Mouse (Mus musculus) kidney, embryonic 15.5 days (tissue): ENCODE data around the gene Naa15. TPM values are rescaled to one million over a fixed set of nuclear protein-coding genes. Genes with fewer than 3 reads are reported as not detected.
A peak's percentile ranks its signal among the peaks of the same experiment; 100 is the strongest.
"Not testable (repeated sequence)": the region's sequence is repeated elsewhere in the genome, so short reads cannot be mapped to it uniquely, and the experiment has no call there.

ENCODE experiments used
- ATAC-seq: fragments of 200-750 bp; cut with Nextera tagmentation; replicated peaks from 2 replicates; pipeline ENCODE4 v1.8.0; 2017; ENCODE audit warnings: moderate TSS enrichment; ENCODE audit not compliant: low FRiP score
- H3K27ac ChIP-seq: fragments of 300-500 bp; sonication (generic); 2 replicates; pipeline ENCODE4 v1.5.1; 2015; ENCODE audit warnings: mild to moderate bottlenecking, inconsistent platforms
- H3K27me3 ChIP-seq: fragments of 300-500 bp; sonication (generic); 2 replicates; pipeline ENCODE4 v1.6.1; 2015; ENCODE audit warnings: inconsistent platforms
- H3K36me3 ChIP-seq: fragments of 300-500 bp; sonication (generic); 2 replicates; pipeline ENCODE4 v1.6.1; 2015; ENCODE audit warnings: inconsistent platforms
- H3K4me1 ChIP-seq: fragments of 300-500 bp; sonication (generic); 2 replicates; pipeline ENCODE4 v1.6.1; 2015; ENCODE audit warnings: inconsistent platforms
- H3K4me2 ChIP-seq: fragments of 300-500 bp; sonication (generic); 2 replicates; pipeline ENCODE4 v1.6.1; 2015; ENCODE audit warnings: moderate library complexity, mild to moderate bottlenecking, inconsistent platforms
- H3K4me3 ChIP-seq: fragments of 300-500 bp; sonication (generic); replicated peaks from 2 replicates; pipeline ENCODE4 v1.5.1; 2015; ENCODE audit warnings: mild to moderate bottlenecking, inconsistent platforms
- H3K9ac ChIP-seq: fragments of 300-500 bp; sonication (generic); 2 replicates; pipeline ENCODE4 v1.6.1; 2015; ENCODE audit warnings: mild to moderate bottlenecking, inconsistent platforms
- H3K9me3 ChIP-seq: fragments of 300-500 bp; sonication (generic); replicated peaks from 2 replicates; pipeline ENCODE4 v1.6.1; 2016; ENCODE audit warnings: inconsistent platforms
- WGBS: fragments of 180-500 bp; shearing (Covaris S2); methylation state at CpG from one replicate; pipeline ENCODE4 v1.1.7; 2015; ENCODE audit warnings: mixed read lengths; 5-methylcytosine and 5-hydroxymethylcytosine counted together
- polyA plus RNA-seq: library from polyadenylated mRNA; unstranded; fragments of >200 nt; fragmentation: Nextera tagmentation; extraction: Ambion mirVana; gene quantifications from 2 replicates; pipeline ENCODE4 v1.2.1, GENCODE M21; 2015

The Naa15 gene
- polyA plus RNA-seq, 1 experiment from 2014 or later = 54.6 TPM

GRCm38 (mm10) chr3:51379786-51380659 is 34.9 kb upstream of the Naa15 start:
- H3K27me3 ChIP-seq = no peaks in the 10 kb centered on the region

GRCm38 (mm10) chr3:51380660-51381014 is 34.3 kb upstream of the Naa15 start:
- Histone ChIP-seq H3K4me1 (peaks cover 14% of the 10 kb centered on the region), H3K4me3 (no peak overlapping the region), H3K27me3 (no peaks in the 10 kb centered on the region), H3K9ac (no peak overlapping the region), H3K27ac (no peak overlapping the region), H3K4me2 (no peak overlapping the region), H3K36me3 (no peaks in the 10 kb centered on the region), H3K9me3 (no peaks in the 10 kb centered on the region)
- WGBS = 79% methylated on average over 2 of the region's 5 CpGs
- no peak for ATAC-seq

More at GRCm38 (mm10) chr3:51379786-51380659, 34.9 kb upstream of the Naa15 start:
- Histone ChIP-seq H3K9me3 (no peaks in the 10 kb centered on the region), H3K36me3 (no peaks in the 10 kb centered on the region), H3K9ac (no peak overlapping the region), H3K27ac (0 out of 2 replicates have a peak overlapping the region, but pooled peaks have one; percentile 56), H3K4me1 (peaks cover 14% of the 10 kb centered on the region), H3K4me3 (no peak overlapping the region), H3K4me2 (no peak overlapping the region)
- 63% methylated on average over 5 of the region's 5 CpGs for WGBS
- ATAC-seq = no peak

GRCm38 (mm10) chr3:51383409-51383808 is 31.5 kb upstream of the Naa15 start:
- H3K4me3 ChIP-seq = no peak overlapping the region
- ATAC-seq = no peak
- H3K9ac ChIP-seq = no peak overlapping the region
- H3K9me3 ChIP-seq = no peaks in the 10 kb centered on the region
- H3K4me2 ChIP-seq = no peak overlapping the region
- H3K27ac ChIP-seq = no peak overlapping the region
- WGBS = 55% methylated on average over 12 of the region's 12 CpGs
- H3K27me3 ChIP-seq = 0 out of 2 replicates have a peak, but pooled peaks cover 5% of the 10 kb centered on the region
- H3K4me1 ChIP-seq = peaks cover 9% of the 10 kb centered on the region
- H3K36me3 ChIP-seq = no peaks in the 10 kb centered on the region

GRCm38 (mm10) chr3:51386441-51387133 is 28.4 kb upstream of the Naa15 start:
- H3K9me3 ChIP-seq = no peaks in the 10 kb centered on the region
- no peak overlapping the region for H3K4me3 ChIP-seq
- H3K9ac ChIP-seq = no peak overlapping the region
- peaks cover 9% of the 10 kb centered on the region for H3K4me1 ChIP-seq
- 36% methylated on average over 12 of the region's 12 CpGs for WGBS
- H3K4me2 ChIP-seq = no peak overlapping the region
- H3K36me3 ChIP-seq = no peaks in the 10 kb centered on the region
- H3K27ac ChIP-seq = no peak overlapping the region
- ATAC-seq = no peak
- H3K27me3 ChIP-seq = peaks cover 14% of the 10 kb centered on the region; the same call in 1 of the 2 replicates

GRCm38 (mm10) chr3:51387134-51387451 is 27.9 kb upstream of the Naa15 start:
- H3K27me3 ChIP-seq = peaks cover 14% of the 10 kb centered on the region; the same call in 1 of the 2 replicates
- H3K4me3 ChIP-seq = no peak overlapping the region
- H3K27ac ChIP-seq = no peak overlapping the region
- ATAC-seq = no peak
- H3K9me3 ChIP-seq = no peaks in the 10 kb centered on the region
- H3K9ac ChIP-seq = no peak overlapping the region
- peaks cover 9% of the 10 kb centered on the region for H3K4me1 ChIP-seq
- H3K4me2 ChIP-seq = no peak overlapping the region
- no peaks in the 10 kb centered on the region for H3K36me3 ChIP-seq
- WGBS = 75% methylated on average over 3 of the region's 3 CpGs

- Histone ChIP-seq H3K4me2 (no peak overlapping the region), H3K4me3 (no peak overlapping the region), H3K36me3 (no peaks in the 10 kb centered on the region), H3K27ac (no peak overlapping the region), H3K27me3 (peaks cover 14% of the 10 kb centered on the region; the same call in 1 of the 2 replicates), H3K9me3 (no peaks in the 10 kb centered on the region), H3K9ac (no peak overlapping the region), H3K4me1 (peaks cover 9% of the 10 kb centered on the region)
- WGBS = 71% methylated on average over 8 of the region's 8 CpGs
- ATAC-seq = no peak
These were observed 27.0 kb upstream of the Naa15 start for GRCm38 (mm10) chr3:51387868-51388381.

- ATAC-seq = peak; percentile 74
- Histone ChIP-seq H3K27me3 (peaks cover 14% of the 10 kb centered on the region; the same call in 1 of the 2 replicates), H3K4me3 (peak overlapping the region; percentile 26), H3K9ac (0 out of 2 replicates have a peak overlapping the region, but pooled peaks have one; percentile 23), H3K4me1 (peaks cover 7% of the 10 kb centered on the region), H3K36me3 (no peaks in the 10 kb centered on the region), H3K27ac (no peak overlapping the region), H3K4me2 (peak overlapping the region; percentile 53), H3K9me3 (no peaks in the 10 kb centered on the region)
- 3% methylated on average over 13 of the region's 13 CpGs for WGBS
These were observed 26.0 kb upstream of the Naa15 start for GRCm38 (mm10) chr3:51388904-51389303.

- Histone ChIP-seq H3K27me3 (peaks cover 24% of the 10 kb centered on the region), H3K9ac (no peak overlapping the region), H3K9me3 (no peaks in the 10 kb centered on the region), H3K36me3 (no peaks in the 10 kb centered on the region), H3K4me1 (peaks cover 12% of the 10 kb centered on the region), H3K27ac (no peak overlapping the region), H3K4me2 (no peak overlapping the region), H3K4me3 (no peak overlapping the region)
- ATAC-seq = no peak
- WGBS = 83% methylated on average over 5 of the region's 5 CpGs
These were observed 23.9 kb upstream of the Naa15 start for GRCm38 (mm10) chr3:51391095-51391494.

GRCm38 (mm10) chr3:51391591-51391990 is 23.4 kb upstream of the Naa15 start:
- Histone ChIP-seq H3K27ac (no peak overlapping the region), H3K4me2 (no peak overlapping the region), H3K9ac (no peak overlapping the region), H3K27me3 (peaks cover 29% of the 10 kb centered on the region), H3K9me3 (no peaks in the 10 kb centered on the region), H3K36me3 (no peaks in the 10 kb centered on the region), H3K4me3 (no peak overlapping the region), H3K4me1 (peaks cover 17% of the 10 kb centered on the region)
- WGBS = 95% methylated on average over 5 of the region's 5 CpGs
- no peak for ATAC-seq

GRCm38 (mm10) chr3:51393018-51393417 is 21.9 kb upstream of the Naa15 start:
- not testable (repeated sequence) for H3K4me2 ChIP-seq, H3K36me3 ChIP-seq, H3K9me3 ChIP-seq, H3K4me3 ChIP-seq, H3K27ac ChIP-seq, H3K9ac ChIP-seq, ATAC-seq
- peaks cover 21% of the 10 kb centered on the region for H3K4me1 ChIP-seq
- 94% methylated on average over 3 of the region's 3 CpGs for WGBS
- H3K27me3 ChIP-seq = peaks cover 36% of the 10 kb centered on the region

GRCm38 (mm10) chr3:51393651-51394050 is 21.3 kb upstream of the Naa15 start:
- no peak overlapping the region for H3K9ac ChIP-seq
- 94% methylated on average over 2 of the region's 2 CpGs for WGBS
- no peak overlapping the region for H3K27ac ChIP-seq
- peaks cover 21% of the 10 kb centered on the region for H3K4me1 ChIP-seq
- no peak overlapping the region for H3K4me2 ChIP-seq
- no peaks in the 10 kb centered on the region for H3K36me3 ChIP-seq
- peaks cover 36% of the 10 kb centered on the region for H3K27me3 ChIP-seq
- no peaks in the 10 kb centered on the region for H3K9me3 ChIP-seq
- H3K4me3 ChIP-seq = no peak overlapping the region
- ATAC-seq = no peak

- 71% methylated on average over 3 of the region's 3 CpGs for WGBS
- Histone ChIP-seq H3K4me3 (no peak overlapping the region), H3K4me1 (peaks cover 25% of the 10 kb centered on the region), H3K27me3 (peaks cover 29% of the 10 kb centered on the region), H3K27ac (no peak overlapping the region), H3K4me2 (no peak overlapping the region), H3K9me3 (no peaks in the 10 kb centered on the region), H3K9ac (no peak overlapping the region), H3K36me3 (no peaks in the 10 kb centered on the region)
- no peak for ATAC-seq
These were observed 20.1 kb upstream of the Naa15 start for GRCm38 (mm10) chr3:51394881-51395280.
